Mouse (Mus musculus) testis, adult 2 months (tissue): ENCODE results near the gene Rab3c.

Experiments
- CTCF ChIP-seq: fragments of 200-500 bp; IDR thresholded peaks from 2 replicates; pipeline ENCODE4 v1.5.1; 2012; ENCODE audit warnings: low read depth, mild to moderate bottlenecking, inconsistent platforms, low read length, moderate library complexity; ENCODE audit not compliant: control insufficient read depth, insufficient read depth, insufficient replicate concordance
- POLR2A ChIP-seq: fragments of 200-500 bp; IDR thresholded peaks from 2 replicates; pipeline ENCODE4 v1.6.1; 2012; ENCODE audit warnings: low read depth, mild to moderate bottlenecking, inconsistent platforms, low read length, moderate library complexity; ENCODE audit not compliant: control insufficient read depth

DNA sequence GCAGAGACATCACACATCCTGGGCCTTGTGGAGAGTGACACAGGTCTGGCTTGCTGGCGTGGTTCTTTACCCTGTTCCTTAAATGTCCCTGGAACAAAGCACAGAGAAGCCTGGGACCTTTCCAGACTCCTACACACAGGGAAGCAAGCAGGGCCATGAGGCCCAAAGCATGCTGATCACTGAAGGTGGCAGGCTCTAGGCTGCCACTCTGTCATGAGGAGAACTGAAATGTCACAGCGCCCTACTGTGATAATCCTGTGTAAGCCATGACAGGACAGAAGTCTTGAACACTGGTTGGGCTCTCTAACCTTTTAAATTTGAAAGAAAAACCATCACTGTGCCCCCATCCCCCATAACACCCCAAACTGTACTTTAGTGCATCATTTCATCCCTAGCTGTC lies 214.1 kb downstream of the Rab3c start:
- TF ChIP-seq CTCF (no peak), POLR2A (no peak)
